Mouse (Mus musculus) testis, adult 2 months (tissue): ENCODE measurements at regions not wholly inside any gene's neighbourhood (a gene's known extent, or its start where the extent isn't known, plus 50 kb on each side); places are given as distances from the start of the nearest gene placed in this dataset.

Experiments
- CTCF ChIP-seq: fragments of 200-500 bp; IDR thresholded peaks from 2 replicates; pipeline ENCODE4 v1.5.1; 2012; ENCODE audit warnings: low read depth, mild to moderate bottlenecking, inconsistent platforms, low read length, moderate library complexity; ENCODE audit not compliant: control insufficient read depth, insufficient read depth, insufficient replicate concordance
- POLR2A ChIP-seq: fragments of 200-500 bp; IDR thresholded peaks from 2 replicates; pipeline ENCODE4 v1.6.1; 2012; ENCODE audit warnings: low read depth, mild to moderate bottlenecking, inconsistent platforms, low read length, moderate library complexity; ENCODE audit not compliant: control insufficient read depth

DNA sequence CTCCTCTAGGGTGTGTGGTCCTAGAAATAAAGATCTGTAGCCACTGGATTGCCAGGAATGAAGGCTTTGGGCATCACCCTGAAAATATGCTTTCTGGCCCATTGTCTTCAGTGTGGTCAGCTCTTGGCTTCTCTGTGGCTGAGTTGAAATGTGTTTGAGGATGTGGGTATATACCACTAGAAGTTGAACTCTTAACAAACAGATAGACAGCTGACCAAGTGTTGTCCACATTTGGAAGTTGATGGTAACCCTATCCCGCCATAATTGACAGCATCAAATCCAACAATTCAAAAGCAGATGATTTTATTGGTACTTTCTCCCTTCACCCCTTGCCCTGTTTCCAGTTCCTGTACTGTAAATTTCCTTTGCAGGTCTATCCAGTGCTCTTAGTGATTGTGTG lies 448.7 kb downstream of the Fgf9 start:
- TF ChIP-seq CTCF = no peak
- TF ChIP-seq POLR2A = no peak
